Comparison of ENCODE assay signal across 13 mouse cellular contexts in the genomic region with DNA sequence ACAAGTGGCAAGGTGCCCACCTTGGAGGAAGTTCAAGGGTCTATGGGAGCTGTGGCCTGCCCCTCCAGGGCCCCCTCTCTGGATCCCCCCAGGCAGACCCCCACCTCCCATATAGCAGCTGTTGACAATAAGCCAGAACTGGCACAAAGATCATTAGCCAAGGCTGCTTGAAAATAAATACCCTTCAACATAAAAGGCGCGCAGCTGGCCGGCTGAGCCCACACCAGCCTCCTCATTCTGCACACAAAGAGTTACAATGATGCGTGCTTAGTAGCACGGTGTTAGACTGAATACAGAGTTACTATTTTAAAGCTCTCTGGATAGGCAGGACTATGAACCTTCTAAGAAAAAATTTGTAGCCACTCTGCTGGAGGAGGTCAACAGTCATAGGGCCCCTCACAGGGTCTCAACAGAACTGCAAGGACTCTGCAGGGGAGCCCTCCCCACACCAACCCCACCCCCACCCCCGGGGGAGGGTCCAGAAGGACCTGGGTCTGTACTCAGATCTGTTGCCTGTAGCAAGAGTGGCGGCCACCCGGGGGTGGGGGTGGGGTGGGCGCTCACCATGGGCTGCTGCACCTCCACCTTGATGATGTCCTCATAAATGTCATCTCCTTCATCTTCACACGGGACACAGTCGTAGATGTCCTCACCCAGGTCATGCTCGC. TPM values are rescaled to one million over a fixed set of nuclear protein-coding genes. Genes with fewer than 3 reads are reported as not detected.
DNase-seq lines count a peak whose midpoint lies in the region; ATAC-seq lines count a peak whose summit lies in the region.
"Had no signal": no experiment of that assay in that cellular context is flagged by ENCODE, and none has a peak within 500 bp of the region (broad histone marks: within the 10 kb centered on the region; RNA-seq: fewer than 3 reads in every experiment).

No protein-coding gene starts in this region.

- no peak overlapping the region for H3K4me2 ChIP-seq in embryonic facial prominence, embryonic 15.5 days (replicated peaks)
- 0 out of 2 replicates have a peak overlapping the region, but pooled peaks have one; percentile 4 for H3K4me2 ChIP-seq in hindbrain, embryonic 14.5 days (replicated peaks)
- peak overlapping the region; percentile 25; the same call in 1 of the 2 replicates for H3K4me2 ChIP-seq in midbrain, embryonic 14.5 days (ENCODE audit: low read length)
- H3K4me2 ChIP-seq: liver, embryonic 11.5 days had no signal

- no peak for ATAC-seq in embryonic facial prominence, embryonic 15.5 days (ENCODE audit: insufficient number of reproducible peaks, low FRiP score, low TSS enrichment, low read depth)
- peak; percentile 63; the same call in 1 of the 2 replicates for ATAC-seq in hindbrain, embryonic 14.5 days (ENCODE audit: low FRiP score)
- ATAC-seq in midbrain, embryonic 14.5 days (ENCODE audit: low FRiP score, low TSS enrichment) = peak; percentile 78
- ATAC-seq in megakaryocyte progenitor cell, adult 5-6 weeks (replicated peaks; ENCODE audit: poor library complexity) = no peak

- no peak overlapping the region for H3K4me3 ChIP-seq in embryonic facial prominence, embryonic 15.5 days (replicated peaks)
- no peak overlapping the region for H3K4me3 ChIP-seq in hindbrain, embryonic 14.5 days (replicated peaks; ENCODE audit: low read length)
- no peak overlapping the region for H3K4me3 ChIP-seq in midbrain, embryonic 14.5 days (replicated peaks; ENCODE audit: low read depth, low read length)

- no peaks in the 10 kb centered on the region for H3K9me3 ChIP-seq in embryonic facial prominence, embryonic 15.5 days (replicated peaks)
- no peaks in the 10 kb centered on the region for H3K9me3 ChIP-seq in hindbrain, embryonic 14.5 days (ENCODE audit: control insufficient read depth, low read length)
- no peaks in the 10 kb centered on the region for H3K9me3 ChIP-seq in midbrain, embryonic 14.5 days (ENCODE audit: control insufficient read depth, low read length)

- no peak overlapping the region for H3K9ac ChIP-seq in embryonic facial prominence, embryonic 15.5 days
- H3K9ac ChIP-seq in hindbrain, embryonic 14.5 days = peak overlapping the region; percentile 35; the same call in 1 of the 2 replicates
- no peak overlapping the region for H3K9ac ChIP-seq in midbrain, embryonic 14.5 days (replicated peaks; ENCODE audit: low read length)

- H3K4me1 ChIP-seq in embryonic facial prominence, embryonic 15.5 days = peaks cover 24% of the 10 kb centered on the region; the same call in 1 of the 2 replicates
- peaks cover 31% of the 10 kb centered on the region for H3K4me1 ChIP-seq in hindbrain, embryonic 14.5 days (replicated peaks; ENCODE audit: control insufficient read depth, insufficient read depth, low read length)
- peaks cover 25% of the 10 kb centered on the region for H3K4me1 ChIP-seq in midbrain, embryonic 14.5 days (ENCODE audit: control insufficient read depth, insufficient read depth, low read length)

- H3K27ac ChIP-seq in embryonic facial prominence, embryonic 15.5 days (replicated peaks) = peak overlapping the region; percentile 22; the same call in 1 of the 2 replicates
- H3K27ac ChIP-seq in hindbrain, embryonic 14.5 days = peak overlapping the region; percentile 80
- peak overlapping the region; percentile 83 for H3K27ac ChIP-seq in midbrain, embryonic 14.5 days (replicated peaks; ENCODE audit: low read depth, low read length)

- H3K36me3 ChIP-seq in embryonic facial prominence, embryonic 15.5 days = no peaks in the 10 kb centered on the region
- H3K36me3 ChIP-seq in hindbrain, embryonic 14.5 days (replicated peaks; ENCODE audit: control insufficient read depth, insufficient read depth) = peaks cover 5% of the 10 kb centered on the region; the same call in 1 of the 2 replicates
- peaks cover 3% of the 10 kb centered on the region; the same call in 1 of the 2 replicates for H3K36me3 ChIP-seq in midbrain, embryonic 14.5 days (ENCODE audit: control insufficient read depth, insufficient read depth, low read length)

- 71% methylated on average over 12 of the region's 12 CpGs for WGBS in embryonic facial prominence, embryonic 15.5 days
- WGBS in hindbrain, embryonic 14.5 days = 24% methylated on average over 11 of the region's 12 CpGs
- 29% methylated on average over 12 of the region's 12 CpGs for WGBS in midbrain, embryonic 14.5 days

- no peaks in the 10 kb centered on the region for H3K27me3 ChIP-seq in embryonic facial prominence, embryonic 15.5 days
- no peaks in the 10 kb centered on the region for H3K27me3 ChIP-seq in hindbrain, embryonic 14.5 days (ENCODE audit: control insufficient read depth, insufficient read depth, low read length)
- H3K27me3 ChIP-seq in midbrain, embryonic 14.5 days (ENCODE audit: control insufficient read depth, insufficient read depth, low read length) = no peaks in the 10 kb centered on the region

- peak; percentile 57 to 67 for DNase-seq in cerebellum, postnatal 10 days
- no peak for DNase-seq in cerebellum, adult 11 months
- peak; percentile 58 for DNase-seq in hindbrain, embryonic 14.5 days (ENCODE audit: low spot score)
- DNase-seq in midbrain, embryonic 14.5 days = peak; percentile 74
- DNase-seq in cerebellum, postnatal 25 days = no peak
- no peak for DNase-seq in gastrocnemius, postnatal 4 days (ENCODE audit: low spot score in 2 of 2)
- DNase-seq: cerebellum, adult 11-12 months; heart, adult 18-20 months; lung, postnatal 4 days had no signal

RNA-seq across cellular contexts. Expression of a gene that starts 53.4 kb away (rescaled TPM):
- polyA plus RNA-seq in embryonic facial prominence, embryonic 15.5 days (2015; fragmentation: Nextera tagmentation; extraction: Ambion mirVana) = 6.3 and 8.5 TPM in 2 replicates
- 3.8 and 6.3 TPM in 2 replicates for polyA plus RNA-seq in hindbrain, embryonic 14.5 days (2014; fragmentation: Nextera tagmentation; extraction: Ambion mirVana)
- polyA plus RNA-seq in midbrain, embryonic 14.5 days (2014; fragmentation: Nextera tagmentation; extraction: Ambion mirVana) = 3.2 and 4.5 TPM in 2 replicates
- not detected in 2 replicates for total RNA-seq in megakaryocyte progenitor cell, adult 5-6 weeks (2015)
- not detected in 2 replicates for total RNA-seq in megakaryocyte progenitor cell, adult 5-6 weeks (2017)
- 1 to 10 TPM; 8.9 to 9.8 TPM for total RNA-seq in gastrocnemius, postnatal 4 days (2021)
- total RNA-seq: hematopoietic stem cell, adult 5-6 weeks had no signal

Comparison
In these comparisons a context has a peak if more than half of its experiments do, and no peak if none do; other contexts are left out.
1. DNase-seq: peak in cerebellum, postnatal 10 days (2 of 2), hindbrain, embryonic 14.5 days (single experiment) and midbrain, embryonic 14.5 days (single experiment); none in cerebellum, adult 11 months (single experiment), cerebellum, postnatal 25 days (0 of 2) and gastrocnemius, postnatal 4 days (0 of 2).
2. ATAC-seq: peak in hindbrain, embryonic 14.5 days (single experiment) and midbrain, embryonic 14.5 days (single experiment); none in embryonic facial prominence, embryonic 15.5 days (single experiment) and megakaryocyte progenitor cell, adult 5-6 weeks (single experiment).
3. H3K27ac ChIP-seq: peak in every context shown above with its lines; median percentile 83 in midbrain, embryonic 14.5 days; 80 in hindbrain, embryonic 14.5 days; 22 in embryonic facial prominence, embryonic 15.5 days.